Mouse (Mus musculus) MEL (cell line): ENCODE results near the gene Slc8a1. TPM values are rescaled to one million over a fixed set of nuclear protein-coding genes. Genes with fewer than 3 reads are reported as not detected.

Experiments used
- DNase-seq: peaks from one replicate; pipeline ENCODE4 v3.0.0; 2011; ENCODE audit warnings: low read depth, low spot score
- H3K27ac ChIP-seq: 2 replicates; pipeline ENCODE4 v1.5.1; 2012; ENCODE audit warnings: low read depth, mild to moderate bottlenecking, control low read depth, low read length, moderate library complexity; ENCODE audit not compliant: control insufficient read depth
- H3K27me3 ChIP-seq, 2 experiments: fragments of 150-350 bp in 1 of 2; sonication (generic) in 1 of 2; 2 replicates each; pipeline ENCODE4 v1.6.1; 2012; ENCODE audit warnings: low read length in 2 of 2, mild to moderate bottlenecking in 2 of 2, improper control_type of control experiment in 1 of 2, moderate library complexity in 1 of 2; ENCODE audit not compliant: insufficient read depth in 2 of 2, control insufficient read depth in 1 of 2
- H3K36me3 ChIP-seq, 2 experiments: 2 replicates each; pipeline ENCODE4 v1.6.1; 2012 to 2014; ENCODE audit warnings: low read length in 2 of 2, improper control_type of control experiment in 1 of 2, inconsistent platforms in 1 of 2, mild to moderate bottlenecking in 1 of 2; ENCODE audit not compliant: insufficient read depth in 2 of 2, control insufficient read depth in 1 of 2
- H3K4me1 ChIP-seq, 2 experiments: fragments of 150-350 bp in 1 of 2; sonication (generic) in 1 of 2; 2 replicates each; pipeline ENCODE4 v1.6.1; 2012; ENCODE audit warnings: low read length in 2 of 2, improper control_type of control experiment in 1 of 2, mild to moderate bottlenecking in 1 of 2; ENCODE audit not compliant: insufficient read depth in 2 of 2, control insufficient read depth in 1 of 2
- H3K4me3 ChIP-seq, 2 experiments: fragments of 150-350 bp in 1 of 2; sonication (generic) in 1 of 2; 2 replicates each; pipeline ENCODE4 v1.5.1; 2012; ENCODE audit warnings: low read depth in 2 of 2, low read length in 2 of 2, mild to moderate bottlenecking in 2 of 2, moderate library complexity in 2 of 2, control low read depth in 1 of 2, improper control_type of control experiment in 1 of 2; ENCODE audit not compliant: control insufficient read depth in 1 of 2, insufficient read depth in 1 of 2
- H3K79me2 ChIP-seq: 2 replicates; pipeline ENCODE4 v1.6.1; 2012; ENCODE audit warnings: mild to moderate bottlenecking, low read length, moderate library complexity; ENCODE audit not compliant: control insufficient read depth, poor library complexity, insufficient read depth
- H3K9ac ChIP-seq: 2 replicates; pipeline ENCODE4 v1.6.1; 2012; ENCODE audit warnings: low read depth, mild to moderate bottlenecking, control low read depth, low read length, moderate library complexity; ENCODE audit not compliant: control insufficient read depth, poor library complexity, severe bottlenecking
- H3K9me3 ChIP-seq: fragments of 150-350 bp; sonication (generic); replicated peaks from 2 replicates; pipeline ENCODE4 v1.6.1; 2012; ENCODE audit warnings: mild to moderate bottlenecking, low read length, improper control_type of control experiment, moderate library complexity; ENCODE audit not compliant: insufficient read depth
- BHLHE40 ChIP-seq: IDR thresholded peaks from 2 replicates; pipeline ENCODE4 v1.6.1; 2012; ENCODE audit warnings: low read depth, mild to moderate bottlenecking, inconsistent platforms, low read length, improper control_type of control experiment, borderline replicate concordance
- CHD1 ChIP-seq: IDR thresholded peaks from 2 replicates; pipeline ENCODE4 v1.6.1; 2012; ENCODE audit warnings: low read depth, mild to moderate bottlenecking, inconsistent platforms, low read length, improper control_type of control experiment
- ELF1 ChIP-seq: IDR thresholded peaks from 2 replicates; pipeline ENCODE4 v1.6.1; 2014; ENCODE audit warnings: low read depth, mild to moderate bottlenecking, inconsistent platforms, low read length, improper control_type of control experiment, moderate library complexity
- EP300 ChIP-seq, 2 experiments: IDR thresholded peaks; 2 replicates each; pipeline ENCODE4 v1.6.1; 2011; ENCODE audit warnings: improper control_type of control experiment in 2 of 2, low read length in 2 of 2, low read depth in 1 of 2, mild to moderate bottlenecking in 1 of 2
- ETS1 ChIP-seq: IDR thresholded peaks from 2 replicates; pipeline ENCODE4 v1.6.1; 2012; ENCODE audit warnings: low read depth, mild to moderate bottlenecking, inconsistent platforms, low read length, improper control_type of control experiment, moderate library complexity
- GATA1 ChIP-seq: IDR thresholded peaks from 2 replicates; pipeline ENCODE4 v1.6.1; 2011; ENCODE audit warnings: low read depth, low read length, improper control_type of control experiment
- HCFC1 ChIP-seq: IDR thresholded peaks from 2 replicates; pipeline ENCODE4 v1.6.1; 2012; ENCODE audit warnings: low read depth, mild to moderate bottlenecking, inconsistent platforms, low read length, improper control_type of control experiment, moderate library complexity
- MAFK ChIP-seq: IDR thresholded peaks from 2 replicates; pipeline ENCODE4 v1.6.1; 2011; ENCODE audit warnings: low read depth, mild to moderate bottlenecking, low read length, improper control_type of control experiment, borderline replicate concordance
- MAZ ChIP-seq: IDR thresholded peaks from 2 replicates; pipeline ENCODE4 v1.6.1; 2012; ENCODE audit warnings: low read depth, mild to moderate bottlenecking, inconsistent platforms, low read length, improper control_type of control experiment
- MEF2A ChIP-seq: IDR thresholded peaks from 2 replicates; pipeline ENCODE4 v1.6.1; 2014; ENCODE audit warnings: low read depth, mild to moderate bottlenecking, inconsistent platforms, low read length, improper control_type of control experiment; ENCODE audit not compliant: poor library complexity, insufficient replicate concordance, severe bottlenecking; ENCODE audit errors: extremely low read depth
- NELFE ChIP-seq: IDR thresholded peaks from 2 replicates; pipeline ENCODE4 v1.6.1; 2011; ENCODE audit warnings: low read depth, low read length, improper control_type of control experiment
- NRF1 ChIP-seq: IDR thresholded peaks from 2 replicates; pipeline ENCODE4 v1.6.1; 2014; ENCODE audit warnings: low read depth, mild to moderate bottlenecking, inconsistent platforms, low read length, improper control_type of control experiment, moderate library complexity; ENCODE audit not compliant: poor library complexity, insufficient read depth, severe bottlenecking
- POLR2A ChIP-seq, 2 experiments: IDR thresholded peaks; 2 replicates each; pipeline ENCODE4 v1.6.1; 2011 to 2012; ENCODE audit warnings: low read length in 2 of 2, mild to moderate bottlenecking in 2 of 2, control low read depth in 1 of 2, improper control_type of control experiment in 1 of 2, low read depth in 1 of 2, moderate library complexity in 1 of 2; ENCODE audit not compliant: control insufficient read depth in 1 of 2, insufficient read depth in 1 of 2, poor library complexity in 1 of 2
- RCOR1 ChIP-seq: IDR thresholded peaks from 2 replicates; pipeline ENCODE4 v1.6.1; 2012; ENCODE audit warnings: low read depth, mild to moderate bottlenecking, inconsistent platforms, low read length, improper control_type of control experiment
- SIN3A ChIP-seq: IDR thresholded peaks from 2 replicates; pipeline ENCODE4 v1.6.1; 2012; ENCODE audit warnings: low read length, improper control_type of control experiment, inconsistent platforms
- TAL1 ChIP-seq: IDR thresholded peaks from 2 replicates; pipeline ENCODE4 v1.6.1; 2012; ENCODE audit warnings: mild to moderate bottlenecking, inconsistent platforms, low read length, moderate library complexity, mixed read lengths
- TCF12 ChIP-seq: IDR thresholded peaks from 2 replicates; pipeline ENCODE4 v1.6.1; 2014; ENCODE audit warnings: low read depth, mild to moderate bottlenecking, inconsistent platforms, low read length, improper control_type of control experiment, moderate library complexity
- USF1 ChIP-seq: IDR thresholded peaks from 2 replicates; pipeline ENCODE4 v1.6.1; 2014; ENCODE audit warnings: low read depth, mild to moderate bottlenecking, inconsistent platforms, low read length, improper control_type of control experiment, moderate library complexity
- ZNF384 ChIP-seq: IDR thresholded peaks from 2 replicates; pipeline ENCODE4 v1.6.1; 2012; ENCODE audit warnings: low read depth, mild to moderate bottlenecking, inconsistent platforms, low read length, improper control_type of control experiment
- polyA plus RNA-seq, 2 experiments: library from polyadenylated mRNA; stranded (reverse) in 1 of 2; unstranded in 1 of 2; fragments of >175 nt in 1 of 2; fragments of >200 nt in 1 of 2; gene quantifications; 2 replicates each; pipeline versions ENCODE4 v1.2.1 to v1.2.4; 2012; ENCODE audit warnings: low replicate concordance in 2 of 2, low read depth in 1 of 2; ENCODE audit not compliant: insufficient read length in 2 of 2, insufficient read depth in 1 of 2, missing spikeins in 1 of 2
- total RNA-seq: library from RNA; depleted of rRNA; stranded (reverse); fragments of 300-350 nt; gene quantifications from 2 replicates; pipeline ENCODE4 v1.2.3, GENCODE M21; 2012

Slc8a1 gene
- total and polyA plus RNA-seq, 3 experiments = 0.86 to 1.0 TPM; not detected in 1

DNA sequence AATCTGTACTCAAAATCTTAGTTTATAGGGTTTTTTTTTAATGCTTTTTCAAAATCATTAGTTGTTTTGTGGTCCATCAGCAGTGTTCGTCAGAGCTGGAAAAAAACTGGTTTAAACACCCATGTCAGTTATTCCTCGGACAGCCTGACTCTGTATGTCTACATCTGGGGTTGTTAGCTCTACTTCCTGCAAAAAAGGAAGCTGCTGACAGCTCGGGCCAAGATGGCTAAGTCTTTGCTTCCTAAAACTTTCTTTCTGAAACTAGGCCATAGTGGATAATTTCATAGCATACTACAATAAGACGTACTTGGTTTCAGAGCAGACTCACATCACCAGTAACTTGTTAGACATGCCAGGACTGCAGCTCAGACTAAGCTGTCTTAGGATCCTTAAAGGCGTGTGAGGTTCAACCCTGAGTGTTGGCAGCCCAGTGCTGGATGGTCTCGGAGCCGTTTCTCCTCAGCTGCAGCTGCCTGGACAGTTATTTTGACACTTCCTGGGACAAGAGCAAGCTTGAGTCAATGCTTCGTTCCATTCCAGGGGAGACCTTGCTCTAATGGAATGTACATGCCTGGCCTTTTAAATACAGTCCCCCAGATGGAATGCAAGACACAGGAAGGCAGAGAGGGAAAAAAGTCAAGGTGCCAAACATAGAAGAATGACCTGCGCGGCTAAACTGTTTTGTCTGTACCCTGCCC lies 158.3 kb downstream of the Slc8a1 start:
- H3K4me1 ChIP-seq = peaks cover 3 to 12% of the 10 kb centered on the region in 2 experiments; a peak in 3 of 4 replicates
- H3K79me2 ChIP-seq = no peaks in the 10 kb centered on the region
- DNase-seq = no peak
- H3K36me3 ChIP-seq = peaks cover 0 to 8% of the 10 kb centered on the region in 2 experiments; a peak in 2 of 4 replicates
- H3K27me3 ChIP-seq = no peaks in the 10 kb centered on the region
- no peaks in the 10 kb centered on the region for H3K9me3 ChIP-seq
- TF ChIP-seq ZNF384 (no peak), ETS1 (no peak), USF1 (no peak), RCOR1 (no peak), NRF1 (no peak), ELF1 (no peak)
- TF ChIP-seq, all 39 proteins: peak for 0
- Histone ChIP-seq H3K9ac (no peak overlapping the region), H3K27ac (no peak overlapping the region), H3K4me3 (no peak overlapping the region)

DNA sequence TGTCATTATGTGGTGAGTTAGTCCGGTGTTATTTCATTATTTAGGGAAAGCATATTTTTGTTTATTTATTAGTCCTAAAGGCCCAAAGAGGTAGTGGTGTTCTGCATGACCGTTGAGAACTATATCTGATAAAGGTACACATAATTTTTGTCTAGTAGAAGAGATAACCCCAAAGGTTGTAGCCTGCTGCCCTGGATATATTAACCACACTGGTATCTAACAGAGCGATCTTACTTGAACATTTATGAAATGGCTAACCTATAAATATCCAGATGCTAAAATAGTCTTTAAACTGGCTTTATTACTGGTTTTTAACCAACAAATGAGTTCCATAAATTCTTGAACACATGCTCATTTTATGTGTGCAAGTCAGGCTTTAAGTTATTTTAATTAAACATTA lies 161.3 kb downstream of the Slc8a1 start:
- no peak overlapping the region for H3K27ac ChIP-seq
- H3K36me3 ChIP-seq = peaks cover 0 to 11% of the 10 kb centered on the region in 2 experiments; a peak in 2 of 4 replicates
- H3K9ac ChIP-seq = no peak overlapping the region
- no peak for DNase-seq
- H3K4me3 ChIP-seq = no peak overlapping the region
- TF ChIP-seq TCF12 = peak; percentile 72
- peak; percentile 62 to 65; a peak in 3 of 4 replicates for TF ChIP-seq EP300 (IDR thresholded peaks at IDR 0.05; ENCODE audit: low read depth in 1 of 2, low read length in 2 of 2)
- TF ChIP-seq ELF1 = no peak
- 0 out of 2 replicates have a peak, but pooled peaks have one; percentile 15 for TF ChIP-seq ETS1
- TF ChIP-seq GATA1 = peak; percentile 51; the same call in 1 of the 2 replicates
- TF ChIP-seq MEF2A = peak; percentile 70; the same call in 1 of the 2 replicates
- no peaks in the 10 kb centered on the region for H3K9me3 ChIP-seq
- H3K27me3 ChIP-seq = no peaks in the 10 kb centered on the region
- peaks cover 3 to 19% of the 10 kb centered on the region in 2 experiments; a peak in 3 of 4 replicates for H3K4me1 ChIP-seq
- no peaks in the 10 kb centered on the region for H3K79me2 ChIP-seq

DNA sequence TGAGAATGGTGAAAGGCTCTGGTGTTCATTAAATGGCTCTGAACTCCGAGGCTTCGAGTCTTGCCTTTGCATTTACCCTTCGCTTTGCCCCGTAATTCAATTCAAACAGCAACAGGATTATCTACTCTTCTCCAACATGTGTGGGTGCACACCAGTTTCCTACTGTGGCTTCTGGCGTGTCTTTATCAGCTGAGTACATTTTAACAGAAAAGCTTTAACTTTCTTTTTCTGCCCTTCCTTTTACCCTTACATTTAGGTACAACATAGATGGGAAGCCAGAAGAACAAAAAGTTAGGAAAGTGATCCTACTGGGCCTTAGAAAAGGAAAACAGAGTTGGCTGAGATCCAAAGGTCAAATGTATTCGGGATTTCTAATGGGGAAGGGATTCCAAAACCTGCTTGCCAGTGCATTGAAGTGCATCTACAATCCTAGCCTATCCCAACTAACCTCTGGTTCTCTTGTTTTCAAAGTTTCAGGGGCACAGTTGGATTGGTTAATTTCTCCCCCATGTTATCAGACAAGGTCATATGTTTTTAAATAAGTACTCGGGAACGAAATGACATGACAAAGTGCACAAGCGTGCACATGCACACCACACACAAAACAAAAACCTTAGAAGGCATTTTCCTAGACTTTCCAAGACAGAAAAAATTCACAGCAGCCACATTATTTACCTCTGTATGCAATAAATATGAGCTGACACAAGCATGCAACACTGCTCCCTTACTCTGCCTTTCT lies 172.4 kb downstream of the Slc8a1 start:
- peaks cover 0 to 61% of the 10 kb centered on the region in 2 experiments; a peak in 2 of 4 replicates for H3K36me3 ChIP-seq
- peak overlapping the region; percentile 57 for H3K9ac ChIP-seq
- no peaks in the 10 kb centered on the region for H3K9me3 ChIP-seq
- H3K4me1 ChIP-seq = peaks cover 21 to 44% of the 10 kb centered on the region in 2 experiments
- no peaks in the 10 kb centered on the region for H3K27me3 ChIP-seq
- peak overlapping the region; percentile 99 for H3K27ac ChIP-seq
- no peaks in the 10 kb centered on the region for H3K79me2 ChIP-seq
- DNase-seq = peak; percentile 91
- H3K4me3 ChIP-seq = peak overlapping the region; percentile 49 to 51
- no peak for TF ChIP-seq HCFC1
- peak; percentile 73; the same call in 1 of the 2 replicates for TF ChIP-seq CHD1
- TF ChIP-seq MAFK = no peak; the same call in 1 of the 2 replicates
- TF ChIP-seq NELFE = peak; percentile 41; the same call in 1 of the 2 replicates
- TF ChIP-seq BHLHE40 = peak; percentile 76; the same call in 1 of the 2 replicates
- peak; percentile 34; the same call in 1 of the 2 replicates for TF ChIP-seq MAZ
- TF ChIP-seq TAL1 = peak; percentile 81
- TF ChIP-seq MEF2A = no peak
- TF ChIP-seq NRF1 = no peak
- peak; percentile 94 for TF ChIP-seq RCOR1
- TF ChIP-seq USF1 = 0 out of 2 replicates have a peak, but pooled peaks have one; percentile 23
- TF ChIP-seq ELF1 = no peak
- TF ChIP-seq TCF12 = peak; percentile 97
- peak; percentile 97 for TF ChIP-seq ETS1
- TF ChIP-seq SIN3A = peak; percentile 93
- no peak for TF ChIP-seq POLR2A (IDR thresholded peaks at IDR 0.05; ENCODE audit: control insufficient read depth in 1 of 2, insufficient read depth in 1 of 2, low read depth in 1 of 2, low read length in 2 of 2, poor library complexity in 1 of 2)
- peak; percentile 99 to 100 for TF ChIP-seq EP300 (IDR thresholded peaks at IDR 0.05; ENCODE audit: low read depth in 1 of 2, low read length in 2 of 2)
